Mouse (Mus musculus) liver, embryonic 14.5 days (tissue): ENCODE data around the gene Slc13a5. TPM values are rescaled to one million over a fixed set of nuclear protein-coding genes. Genes with fewer than 3 reads are reported as not detected.

Source experiments
- ATAC-seq: fragments of 200-750 bp; cut with Nextera tagmentation; 2 replicates; pipeline ENCODE4 v1.8.0; 2017; ENCODE audit warnings: moderate number of reproducible peaks, mild to moderate bottlenecking, moderate library complexity; ENCODE audit not compliant: insufficient read depth
- DNase-seq, 3 experiments: peaks; one replicate each; pipeline ENCODE4 v3.0.0-alpha.2; 2012 to 2013; ENCODE audit warnings: low read depth in 3 of 3, low spot score in 3 of 3
- H3K27ac ChIP-seq: fragments of 300-500 bp; sonication (generic); 2 replicates; pipeline ENCODE4 v1.5.1; 2014; ENCODE audit warnings: moderate library complexity, mild to moderate bottlenecking, control low read depth, inconsistent platforms
- H3K27me3 ChIP-seq: fragments of 300-500 bp; sonication (generic); 2 replicates; pipeline ENCODE4 v1.6.1; 2014; ENCODE audit warnings: mild to moderate bottlenecking, low read length, moderate library complexity; ENCODE audit not compliant: control insufficient read depth, insufficient read depth
- H3K36me3 ChIP-seq: fragments of 300-500 bp; sonication (generic); replicated peaks from 2 replicates; pipeline ENCODE4 v1.6.1; 2014; ENCODE audit warnings: low read depth; ENCODE audit not compliant: control insufficient read depth, insufficient read depth
- H3K4me1 ChIP-seq, 2 experiments: fragments of 200-500 bp in 1 of 2; fragments of 300-500 bp in 1 of 2; sonication (generic) in 1 of 2; replicated peaks; 2 replicates each; pipeline ENCODE4 v1.6.1; 2012 to 2014; ENCODE audit warnings: antibody characterized with exemption in 1 of 2, inconsistent platforms in 1 of 2, low read length in 1 of 2; ENCODE audit not compliant: control insufficient read depth in 2 of 2, insufficient read depth in 2 of 2
- H3K4me2 ChIP-seq: fragments of 300-500 bp; sonication (generic); 2 replicates; pipeline ENCODE4 v1.6.1; 2014; ENCODE audit warnings: low read depth, mild to moderate bottlenecking, control low read depth, moderate library complexity
- H3K4me3 ChIP-seq, 2 experiments: fragments of 200-500 bp in 1 of 2; fragments of 300-500 bp in 1 of 2; sonication (generic) in 1 of 2; 2 replicates each; pipeline ENCODE4 v1.5.1; 2012 to 2014; ENCODE audit warnings: low read depth in 2 of 2, low read length in 2 of 2, mild to moderate bottlenecking in 2 of 2, control low read depth in 1 of 2, inconsistent platforms in 1 of 2, moderate library complexity in 1 of 2; ENCODE audit not compliant: insufficient read depth in 1 of 2
- H3K9ac ChIP-seq: fragments of 300-500 bp; sonication (generic); replicated peaks from 2 replicates; pipeline ENCODE4 v1.6.1; 2014; ENCODE audit warnings: mild to moderate bottlenecking, control low read depth, moderate library complexity
- H3K9me3 ChIP-seq: fragments of 300-500 bp; sonication (generic); 2 replicates; pipeline ENCODE4 v1.6.1; 2016; ENCODE audit warnings: low read length, mixed read lengths; ENCODE audit not compliant: control insufficient read depth
- CTCF ChIP-seq: IDR thresholded peaks from 2 replicates; pipeline ENCODE4 v1.5.1; 2016; ENCODE audit warnings: antibody characterized with exemption, low read depth, control low read depth
- EP300 ChIP-seq: IDR thresholded peaks from 2 replicates; pipeline ENCODE4 v1.6.1; 2016; ENCODE audit warnings: antibody characterized with exemption, low read depth
- WGBS: fragments of 180-500 bp; shearing (Covaris S2); extraction: QIAGEN DNeasy Blood & Tissue Kit; methylation state at CpG from one replicate; pipeline ENCODE4 v1.1.7; 2014; ENCODE audit not compliant: insufficient replicate concordance; 5-methylcytosine and 5-hydroxymethylcytosine counted together
- polyA plus RNA-seq, 2 experiments: library from polyadenylated mRNA; depleted of rRNA in 1 of 2; stranded (reverse) in 1 of 2; unstranded in 1 of 2; fragments of >200 nt; fragmentation: Nextera tagmentation in 1 of 2; extraction: Ambion mirVana in 1 of 2; gene quantifications; 2 replicates each; pipeline versions ENCODE4 v1.2.1 to v1.2.3; 2012 to 2014

Gene Slc13a5
- polyA plus RNA-seq, 2 experiments: not detected

GRCm38 (mm10) chr11:72281143-72281851, 14.3 kb upstream of the Slc13a5 start:
- TF ChIP-seq CTCF (no peak), EP300 (no peak)
- WGBS: 48% methylated on average over 5 of the region's 5 CpGs
- H3K36me3 ChIP-seq: no peaks in the 10 kb centered on the region
- H3K4me1 ChIP-seq: no peaks in the 10 kb centered on the region
- H3K9ac ChIP-seq: no peak overlapping the region
- no peak overlapping the region for H3K4me2 ChIP-seq
- no peaks in the 10 kb centered on the region for H3K9me3 ChIP-seq
- ATAC-seq (no peak), DNase-seq (no peak)
- H3K27ac ChIP-seq: no peak overlapping the region
- no peak overlapping the region for H3K4me3 ChIP-seq
- no peaks in the 10 kb centered on the region for H3K27me3 ChIP-seq

- Histone ChIP-seq H3K27me3 (no peaks in the 10 kb centered on the region), H3K9ac (no peak overlapping the region), H3K4me3 (no peak overlapping the region), H3K9me3 (no peaks in the 10 kb centered on the region), H3K27ac (no peak overlapping the region), H3K36me3 (no peaks in the 10 kb centered on the region), H3K4me1 (no peaks in the 10 kb centered on the region), H3K4me2 (no peak overlapping the region)
- ATAC-seq (no peak), DNase-seq (no peak)
- WGBS: 44% methylated on average over 3 of the region's 3 CpGs
- TF ChIP-seq CTCF (no peak), EP300 (no peak)
These were observed 6.3 kb upstream of the Slc13a5 start for GRCm38 (mm10) chr11:72273341-72273740.

- no peak overlapping the region for H3K9ac ChIP-seq
- ATAC-seq (no peak), DNase-seq (no peak)
- no peaks in the 10 kb centered on the region for H3K36me3 ChIP-seq
- no peak for TF ChIP-seq EP300
- TF ChIP-seq CTCF: no peak
- H3K4me2 ChIP-seq: no peak overlapping the region
- H3K27ac ChIP-seq: no peak overlapping the region
- no peaks in the 10 kb centered on the region for H3K9me3 ChIP-seq
- no peaks in the 10 kb centered on the region for H3K4me1 ChIP-seq
- no peak overlapping the region for H3K4me3 ChIP-seq
- WGBS: 19% methylated on average over 1 of the region's 1 CpGs
- H3K27me3 ChIP-seq: peaks cover 10% of the 10 kb centered on the region
These were observed 4.7 kb upstream of the Slc13a5 start for GRCm38 (mm10) chr11:72271761-72272160.

GRCm38 (mm10) chr11:72266207-72266959, 639 bp downstream of the Slc13a5 start:
- H3K9me3 ChIP-seq: no peaks in the 10 kb centered on the region
- no peak overlapping the region for H3K9ac ChIP-seq
- TF ChIP-seq CTCF (peak; percentile 12; the same call in 1 of the 2 replicates), EP300 (no peak)
- H3K4me1 ChIP-seq: no peaks in the 10 kb centered on the region
- no peak overlapping the region for H3K27ac ChIP-seq
- 3% methylated on average over 46 of the region's 46 CpGs for WGBS
- DNase-seq (no peak), ATAC-seq (no peak)
- H3K4me2 ChIP-seq: peak overlapping the region; percentile 36
- peak overlapping the region; percentile 7 to 25; a peak in 3 of 4 replicates for H3K4me3 ChIP-seq
- H3K27me3 ChIP-seq: peaks cover 29% of the 10 kb centered on the region
- no peaks in the 10 kb centered on the region for H3K36me3 ChIP-seq

GRCm38 (mm10) chr11:72265483-72265882, 1.5 kb downstream of the Slc13a5 start:
- H3K36me3 ChIP-seq: no peaks in the 10 kb centered on the region
- H3K27me3 ChIP-seq: peaks cover 29% of the 10 kb centered on the region
- no peak overlapping the region for H3K4me3 ChIP-seq
- H3K4me2 ChIP-seq: no peak overlapping the region
- ATAC-seq (no peak), DNase-seq (no peak)
- H3K9ac ChIP-seq: no peak overlapping the region
- no peaks in the 10 kb centered on the region for H3K9me3 ChIP-seq
- H3K27ac ChIP-seq: no peak overlapping the region
- 10% methylated on average over 11 of the region's 11 CpGs for WGBS
- no peak for TF ChIP-seq EP300
- TF ChIP-seq CTCF: no peak
- no peaks in the 10 kb centered on the region for H3K4me1 ChIP-seq
